Mouse (Mus musculus) thymus, adult 2 months (tissue): ENCODE data around the gene Gm1993. TPM values are rescaled to one million over a fixed set of nuclear protein-coding genes. Genes with fewer than 3 reads are reported as not detected.
"Not testable (repeated sequence)": the region's sequence is repeated elsewhere in the genome, so short reads cannot be mapped to it uniquely, and the experiment has no call there.

ENCODE experiments used
- DNase-seq: peaks from one replicate; pipeline ENCODE4 v3.0.0; 2021
- H3K27ac ChIP-seq: fragments of 200-500 bp; 2 replicates; pipeline ENCODE4 v1.5.1; 2012; ENCODE audit warnings: low read length, control low read depth; ENCODE audit not compliant: control insufficient read depth, insufficient read depth
- H3K27me3 ChIP-seq: fragments of 200-500 bp; 2 replicates; pipeline ENCODE4 v1.6.1; 2012; ENCODE audit warnings: mild to moderate bottlenecking, low read length, moderate library complexity, mixed read lengths; ENCODE audit not compliant: control insufficient read depth, insufficient read depth
- H3K36me3 ChIP-seq: fragments of 200-500 bp; 2 replicates; pipeline ENCODE4 v1.6.1; 2012; ENCODE audit warnings: mild to moderate bottlenecking, low read length, moderate library complexity; ENCODE audit not compliant: control insufficient read depth, insufficient read depth
- H3K4me1 ChIP-seq: fragments of 200-500 bp; replicated peaks from 2 replicates; pipeline ENCODE4 v1.6.1; 2012; ENCODE audit warnings: low read length; ENCODE audit not compliant: control insufficient read depth, insufficient read depth
- H3K4me3 ChIP-seq: fragments of 200-500 bp; 2 replicates; pipeline ENCODE4 v1.5.1; 2012; ENCODE audit warnings: mild to moderate bottlenecking, low read length, control low read depth, moderate library complexity; ENCODE audit not compliant: control insufficient read depth, insufficient read depth
- WGBS: fragments of 180-500 bp; shearing (Covaris S2); methylation state at CpG from one replicate; pipeline ENCODE4 v1.1.7; 2018; 5-methylcytosine and 5-hydroxymethylcytosine counted together
- polyA plus RNA-seq: library from polyadenylated mRNA; depleted of rRNA; stranded (reverse); fragments of >200 nt; gene quantifications from 2 replicates; pipeline ENCODE4 v1.2.3, GENCODE M21; 2012; rRNA removed

The Gm1993 gene
- not detected in 2 replicates for polyA plus RNA-seq

GRCm38 (mm10) chrX:25570352-25570751, at the start of gene Gm1993:
TSS of gene Gm1993 (minus strand) at chrX:25570452.
- not testable (repeated sequence) for H3K4me3 ChIP-seq, DNase-seq, H3K4me1 ChIP-seq, H3K27me3 ChIP-seq, H3K27ac ChIP-seq, H3K36me3 ChIP-seq
- WGBS = 93% methylated on average over 7 of the region's 7 CpGs
